Mouse (Mus musculus): ENCODE measurements around the gene Gtf2h4.

DNA sequence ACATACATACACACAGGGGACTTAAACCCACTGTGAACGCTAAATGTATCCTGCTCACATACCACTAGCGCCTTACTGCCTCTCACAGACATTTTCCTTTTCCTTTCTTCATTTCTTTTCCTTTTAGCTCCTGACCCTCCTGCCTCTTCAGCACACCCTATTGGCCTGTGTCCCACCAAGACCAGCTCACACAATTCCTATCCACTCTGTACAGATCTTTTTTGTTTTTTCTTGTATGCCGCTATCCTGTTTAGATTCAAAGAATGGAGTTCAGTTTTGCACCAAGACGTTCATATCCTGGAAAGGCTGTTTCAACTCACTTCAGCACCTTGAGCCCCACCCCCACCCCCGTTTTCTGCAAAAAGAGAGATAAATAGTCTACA, 25.0 kb upstream of the Gtf2h4 start:
- no peak for TF ChIP-seq CTCF (IDR thresholded peaks at IDR 0.05; ENCODE audit: low read depth, low read length)
- TF ChIP-seq EP300 (IDR thresholded peaks at IDR 0.05; ENCODE audit: insufficient read depth, low read depth, low read length), result no peak
